Mouse (Mus musculus) cerebellum, adult 9-11 months (tissue): ENCODE data around the gene Tmem266.

Source experiments
- DNase-seq: peaks from one replicate; pipeline ENCODE4 v3.0.0; 2022

Tmem266 gene

GRCm38 (mm10) chr9:55404976-55405702 lies 78.4 kb downstream of the Tmem266 start:
- no peak for DNase-seq

- DNase-seq, result no peak
These were observed 80.1 kb downstream of the Tmem266 start for GRCm38 (mm10) chr9:55406773-55407172.

DNA sequence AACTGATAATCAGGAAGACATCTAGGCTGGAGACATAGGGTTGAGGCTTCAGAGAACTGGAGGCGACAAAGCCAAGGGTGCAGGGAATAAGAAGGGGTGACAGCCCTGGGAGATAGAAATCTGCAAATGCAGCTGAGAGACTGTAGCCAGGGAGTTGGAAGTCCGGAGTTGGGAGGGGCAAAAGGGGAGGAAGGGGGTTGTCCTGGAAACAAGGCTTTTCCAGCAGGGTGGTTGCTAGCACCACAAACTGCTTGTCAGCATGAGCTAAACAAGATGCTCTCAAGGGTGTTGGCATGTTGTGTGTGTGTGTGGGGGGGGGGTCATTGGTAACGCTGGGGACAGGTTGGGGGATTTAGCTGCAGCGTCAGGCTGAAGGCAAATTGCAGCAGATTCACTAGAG lies 82.1 kb downstream of the Tmem266 start:
- DNase-seq, result no peak

DNA sequence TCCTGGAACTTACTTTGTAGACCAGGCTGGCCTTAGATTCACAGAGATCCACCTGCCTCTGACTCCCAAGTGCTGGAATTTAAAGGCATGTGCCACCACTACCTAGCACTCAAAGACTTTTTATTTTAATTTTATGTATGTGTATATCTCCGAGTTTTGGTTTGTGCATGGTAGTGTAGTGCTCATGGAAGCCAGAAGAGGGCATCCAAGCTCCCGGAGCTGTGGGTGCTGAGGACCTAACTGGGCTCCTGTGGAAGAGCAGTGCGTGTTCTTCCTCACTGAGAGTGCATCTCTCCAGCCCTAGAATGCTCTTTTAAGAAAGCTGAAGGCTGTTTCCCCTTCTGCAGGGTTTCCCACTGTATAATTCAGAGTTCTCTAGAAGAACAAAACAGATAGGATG lies 83.1 kb downstream of the Tmem266 start:
- no peak for DNase-seq

GRCm38 (mm10) chr9:55410430-55410829 lies 83.7 kb downstream of the Tmem266 start:
- no peak for DNase-seq

- DNase-seq, result no peak
These were observed 84.4 kb downstream of the Tmem266 start for GRCm38 (mm10) chr9:55411154-55411553.

- DNase-seq, result peak; percentile 14
These were observed 95.1 kb downstream of the Tmem266 start for GRCm38 (mm10) chr9:55421786-55422185.

GRCm38 (mm10) chr9:55423451-55424424 lies 97.0 kb downstream of the Tmem266 start:
- peak; percentile 72 for DNase-seq

GRCm38 (mm10) chr9:55425271-55425810 lies 98.6 kb downstream of the Tmem266 start:
- no peak for DNase-seq

DNA sequence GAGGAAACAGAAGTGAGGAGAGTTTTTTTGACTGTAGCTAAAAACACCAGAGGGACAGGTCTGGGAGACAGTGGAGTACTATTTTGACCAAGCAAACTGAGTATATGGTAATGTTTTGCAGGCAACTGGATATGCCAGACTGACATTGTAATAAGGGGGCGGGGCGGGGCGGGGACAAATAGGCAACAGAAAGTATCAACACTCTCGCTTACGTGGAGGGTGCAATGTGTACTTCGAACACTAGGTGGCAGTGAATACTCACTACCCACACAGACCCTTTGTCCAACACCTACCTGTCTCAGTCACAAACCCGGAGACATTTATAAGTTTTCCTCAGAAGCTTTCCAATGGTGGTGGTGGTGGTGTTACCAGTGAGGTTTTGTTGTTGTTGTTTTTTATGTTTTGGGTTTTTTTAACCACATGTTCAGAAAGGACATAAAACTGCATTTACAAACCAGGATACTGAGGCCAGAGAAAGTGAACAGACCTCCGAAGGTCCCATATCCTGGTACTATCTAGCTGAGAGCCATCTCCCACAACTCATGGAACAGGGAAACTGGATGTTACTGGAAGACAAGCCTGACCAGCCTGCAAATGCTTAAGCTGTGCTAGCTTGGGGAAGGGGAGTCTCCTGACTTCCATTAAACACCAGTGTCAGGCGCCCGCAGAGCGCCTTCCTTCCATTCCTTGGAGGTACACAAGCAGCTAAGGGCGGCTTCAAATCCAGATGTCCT lies 102.7 kb downstream of the Tmem266 start:
- peak; percentile 73 for DNase-seq

DNA sequence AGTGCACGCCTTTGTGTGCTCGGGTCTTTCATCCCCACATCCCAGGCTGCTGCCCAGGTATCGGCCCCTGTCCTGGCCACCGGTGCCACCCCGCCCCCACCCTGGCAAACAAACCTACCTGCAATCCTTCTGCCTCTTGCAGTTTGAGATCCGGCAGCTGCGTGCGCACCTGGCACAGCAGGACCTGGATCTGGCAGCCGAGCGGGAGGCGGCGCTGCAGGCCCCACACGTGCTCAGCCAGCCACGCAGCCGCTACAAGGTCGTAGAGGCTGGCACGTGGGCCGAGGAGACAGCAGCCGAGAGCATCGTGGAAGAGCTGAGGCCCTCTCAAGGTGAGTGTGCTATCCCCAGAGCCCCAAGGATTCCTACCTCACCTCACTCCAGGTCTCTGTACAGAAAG lies 103.4 kb downstream of the Tmem266 start:
- DNase-seq, result no peak

DNA sequence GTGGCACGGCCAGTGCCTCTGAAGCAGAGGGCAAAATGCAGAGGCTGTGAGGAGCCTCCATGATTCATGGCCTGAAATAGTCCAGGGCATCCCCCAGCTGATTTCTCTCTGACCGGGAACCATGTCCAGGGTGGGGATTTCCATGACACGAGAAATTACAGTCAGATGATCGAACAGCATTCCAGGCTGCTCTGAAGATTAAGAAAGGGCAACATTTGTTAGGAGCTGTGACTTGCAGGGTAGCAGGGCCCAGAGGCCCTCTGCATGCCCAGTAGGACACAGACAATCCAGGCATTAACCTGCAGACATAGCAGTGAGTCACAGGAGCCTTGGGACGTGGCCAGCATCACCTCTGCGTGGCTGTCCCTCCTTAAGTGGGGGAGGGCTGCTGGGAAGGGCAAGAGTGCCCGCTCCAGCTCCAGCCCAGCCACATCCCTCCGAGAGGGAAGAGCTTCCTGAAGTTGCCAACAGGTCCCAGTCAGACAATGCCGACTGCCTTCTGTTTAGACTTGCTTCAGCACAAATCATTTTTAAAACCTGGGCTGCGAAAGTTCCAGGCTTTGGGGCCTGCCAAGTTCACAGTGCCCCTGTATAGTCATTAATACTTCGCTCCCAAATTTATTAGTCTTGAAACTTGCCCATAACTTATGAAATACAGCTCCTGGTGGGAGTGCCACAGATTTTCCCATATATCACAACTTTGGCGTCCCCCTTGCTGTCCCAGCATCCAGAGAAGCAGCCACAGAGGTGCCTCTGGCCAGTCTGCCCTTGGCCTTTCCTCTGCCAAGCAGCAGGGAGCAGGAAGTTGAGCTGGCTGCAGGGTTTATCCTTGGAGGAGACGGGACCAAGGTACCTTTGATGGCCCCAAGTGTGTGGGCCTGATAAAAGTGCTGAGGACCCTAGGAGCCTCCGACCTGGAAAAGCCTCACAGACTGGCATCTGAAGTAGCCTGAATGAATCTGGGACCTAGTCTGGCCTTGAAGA lies 105.9 kb downstream of the Tmem266 start:
- no peak for DNase-seq

DNA sequence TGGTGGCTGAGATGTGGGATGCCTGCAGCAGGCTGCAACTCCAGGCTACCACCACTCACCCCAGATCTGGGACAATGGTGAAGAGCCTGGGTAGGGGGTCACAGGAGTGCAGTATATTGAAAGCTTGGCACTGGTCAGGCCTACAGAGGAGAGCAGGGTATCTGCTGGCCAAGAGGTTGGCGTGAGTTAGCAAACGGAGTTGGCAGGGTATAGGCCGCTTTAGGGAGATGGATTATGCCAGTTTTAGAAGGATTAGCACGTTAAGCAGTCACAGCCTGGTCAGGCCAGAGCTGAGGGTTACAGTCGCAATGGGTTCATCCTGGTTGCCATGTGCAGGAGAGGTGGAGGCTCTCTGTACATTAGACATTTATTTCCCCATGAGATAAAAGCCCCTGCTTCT lies 107.2 kb downstream of the Tmem266 start:
- DNase-seq, result no peak

DNA sequence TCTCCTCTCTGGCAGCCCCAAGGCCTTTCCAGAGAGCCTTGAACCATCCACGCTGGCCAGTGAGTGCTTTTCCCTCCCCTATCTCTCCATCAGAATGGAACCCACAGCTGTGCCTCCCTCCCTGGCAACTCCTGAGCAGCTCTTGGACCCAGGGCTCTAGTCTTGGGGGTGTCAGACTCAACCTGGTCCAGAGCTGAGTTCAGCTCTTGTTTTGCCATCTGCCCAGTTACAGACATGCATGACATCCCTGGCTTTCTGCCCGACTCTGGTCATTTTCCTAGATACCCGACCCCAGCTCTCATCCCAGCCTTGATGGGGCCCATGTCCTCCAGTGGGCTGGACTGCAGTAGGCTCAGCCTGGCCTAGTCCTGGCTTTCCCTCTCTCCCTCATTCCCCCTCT lies 111.7 kb downstream of the Tmem266 start:
- no peak for DNase-seq

- no peak for DNase-seq
These were observed 112.6 kb downstream of the Tmem266 start for GRCm38 (mm10) chr9:55439206-55439780.

- no peak for DNase-seq
These were observed 120.8 kb downstream of the Tmem266 start for GRCm38 (mm10) chr9:55447509-55447908.

DNA sequence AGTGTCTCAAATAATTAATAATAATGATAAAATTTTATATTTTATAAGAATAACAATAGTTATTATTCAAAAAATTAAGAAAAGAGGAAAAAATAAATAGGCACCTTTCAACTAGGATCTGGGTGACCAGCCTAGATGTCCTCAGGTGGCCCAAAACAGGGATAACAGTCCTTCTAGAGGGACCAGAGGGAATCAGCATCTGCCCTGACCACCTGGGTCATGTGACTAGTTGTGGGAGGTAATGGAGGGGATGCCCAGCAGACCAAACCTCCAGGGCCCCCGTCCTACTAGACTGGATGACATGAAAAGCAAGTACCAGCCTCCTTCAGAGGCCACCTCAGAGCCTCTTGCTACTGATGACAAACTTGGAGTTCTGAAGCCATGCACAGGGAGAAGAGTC lies 122.4 kb downstream of the Tmem266 start:
- DNase-seq, result no peak

DNA sequence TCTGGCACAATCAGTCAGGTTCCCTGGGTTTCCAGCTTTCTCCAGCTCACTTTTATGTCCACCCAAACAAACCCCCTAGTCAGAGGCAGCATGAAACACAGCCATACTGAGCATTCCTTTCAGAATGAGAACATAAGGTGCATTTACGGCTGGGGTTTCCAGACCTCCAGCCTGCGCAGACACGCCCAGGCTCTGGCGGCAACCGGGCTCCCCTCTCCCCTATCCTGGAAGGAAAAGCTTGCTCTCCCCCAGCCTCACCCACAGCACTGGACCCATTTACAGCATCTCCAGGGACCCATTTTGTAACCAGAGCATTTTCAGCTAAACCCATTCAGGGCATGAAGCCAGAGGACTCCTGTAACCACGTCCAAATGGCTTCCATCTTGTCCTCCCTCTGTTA lies 123.3 kb downstream of the Tmem266 start:
- no peak for DNase-seq

DNA sequence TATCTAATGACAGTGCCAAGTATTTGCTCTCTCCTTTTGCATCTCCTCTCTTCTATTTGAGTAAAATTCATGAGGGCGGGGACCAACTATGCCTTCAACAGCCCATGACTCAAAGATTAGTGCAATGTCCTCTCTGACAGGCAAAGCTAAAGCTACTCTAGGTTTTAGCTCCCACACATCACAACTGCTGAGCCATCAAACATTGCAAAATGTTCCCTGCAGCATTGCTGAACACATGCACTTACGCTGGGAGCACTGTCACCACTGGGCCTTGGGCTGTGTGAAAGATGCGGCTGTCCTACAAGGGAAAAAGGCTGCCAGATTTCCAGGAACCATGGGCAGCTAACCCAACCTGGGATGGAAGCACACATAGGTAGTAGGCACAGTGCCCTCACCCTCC lies 124.7 kb downstream of the Tmem266 start:
- DNase-seq, result no peak

GRCm38 (mm10) chr9:55452906-55453305 lies 126.2 kb downstream of the Tmem266 start:
- no peak for DNase-seq

DNA sequence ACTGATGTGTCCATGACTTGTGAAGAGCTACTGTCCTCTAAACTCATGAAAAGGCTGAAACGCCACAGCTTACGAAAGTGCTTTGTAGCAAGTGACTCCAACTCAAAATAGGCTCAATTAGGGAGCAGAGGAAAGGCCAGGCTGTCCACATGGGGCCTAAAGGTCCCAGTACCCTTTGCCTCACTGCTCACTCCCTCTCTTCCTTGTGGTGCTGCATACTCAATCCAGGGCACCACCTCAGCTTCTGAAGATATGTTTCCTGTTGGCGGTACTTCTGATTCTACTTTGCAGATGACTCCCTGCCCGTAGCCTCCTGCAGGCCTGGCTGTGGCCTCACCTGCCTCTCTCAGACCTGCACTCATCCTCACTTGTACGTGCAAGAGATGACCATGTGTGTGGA lies 126.7 kb downstream of the Tmem266 start:
- no peak for DNase-seq
